Mouse (Mus musculus): ENCODE data around the gene Itfg2. TPM values are rescaled to one million over a fixed set of nuclear protein-coding genes. Genes with fewer than 3 reads are reported as not detected.

The Itfg2 gene
- polyA plus RNA-seq, 1 experiment from 2014 or later: 39.0 TPM

DNA sequence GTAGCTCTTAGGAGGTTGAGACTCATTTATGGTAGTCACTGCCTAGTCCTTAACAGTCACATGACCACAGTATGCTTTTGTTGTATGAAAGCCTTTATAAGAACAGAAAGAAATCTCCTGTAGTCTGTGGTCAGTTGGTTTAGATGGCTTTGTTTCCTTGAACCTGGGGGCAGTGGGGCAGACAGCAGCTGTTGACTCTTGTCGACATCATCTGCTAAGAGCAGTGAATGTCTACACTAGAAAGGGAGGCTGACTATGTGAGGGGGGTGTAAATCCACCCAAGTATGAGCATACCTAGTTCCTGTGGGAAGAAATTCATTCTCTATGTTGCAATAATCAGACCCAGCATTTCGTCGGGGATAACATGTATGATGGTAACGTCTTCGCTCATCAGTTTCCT lies 22.3 kb upstream of the Itfg2 start:
- Histone ChIP-seq H3K4me1 (replicated peaks) (peaks cover 7% of the 10 kb centered on the region), H3K27ac (no peak overlapping the region), H3K36me3 (no peaks in the 10 kb centered on the region), H3K9me3 (no peaks in the 10 kb centered on the region), H3K4me3 (no peak overlapping the region), H3K27me3 (ENCODE audit: insufficient read depth, poor library complexity, severe bottlenecking) (no peaks in the 10 kb centered on the region)
- 95% methylated on average over 5 of the region's 5 CpGs for WGBS
- DNase-seq (ENCODE audit: low spot score): no peak

DNA sequence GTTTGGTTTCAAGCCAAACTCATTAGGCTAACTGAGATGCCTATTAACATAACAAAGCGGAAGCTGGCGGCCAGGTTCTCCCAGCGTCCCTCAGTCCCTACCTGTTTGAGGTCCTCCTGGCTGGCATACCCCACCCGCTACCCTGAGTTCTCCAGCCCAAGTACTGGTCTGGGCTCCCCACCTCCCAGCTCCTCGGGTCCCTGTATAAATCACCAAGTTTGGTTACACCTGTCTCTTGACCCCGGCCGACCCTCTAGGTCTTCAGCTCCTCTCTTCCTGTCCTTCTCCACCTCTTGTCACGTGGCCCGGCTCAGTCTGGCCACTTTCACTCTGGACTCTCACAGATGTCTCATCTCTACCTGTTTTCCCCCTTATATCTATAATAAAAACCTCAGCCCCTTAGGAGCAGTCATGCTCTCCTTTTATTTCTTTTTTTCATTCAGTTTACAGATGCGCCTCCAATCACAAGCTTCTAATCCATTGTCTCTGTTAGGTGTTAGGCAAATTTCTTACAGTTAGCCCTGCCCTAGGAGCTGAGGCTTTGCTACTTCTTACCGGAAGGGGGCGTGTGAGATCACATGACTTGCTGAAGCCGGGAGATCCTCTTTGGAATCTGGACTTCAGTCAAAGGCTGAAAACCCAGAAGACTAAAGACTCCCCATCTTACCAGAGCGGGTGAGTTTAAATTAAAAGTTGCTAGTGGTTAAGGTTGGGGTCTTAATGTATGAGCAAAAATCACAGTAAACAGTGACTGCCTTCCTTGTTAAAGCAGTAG lies 21.2 kb upstream of the Itfg2 start:
- 12% methylated on average over 14 of the region's 14 CpGs for WGBS
- no peak overlapping the region for H3K27ac ChIP-seq
- H3K27me3 ChIP-seq (ENCODE audit: insufficient read depth, poor library complexity, severe bottlenecking): no peaks in the 10 kb centered on the region
- peak overlapping the region; percentile 27; the same call in 1 of the 2 replicates for H3K4me3 ChIP-seq
- DNase-seq (ENCODE audit: low spot score): peak; percentile 47
- no peaks in the 10 kb centered on the region for H3K9me3 ChIP-seq
- H3K4me1 ChIP-seq (replicated peaks): peaks cover 7% of the 10 kb centered on the region
- H3K36me3 ChIP-seq: no peaks in the 10 kb centered on the region

DNA sequence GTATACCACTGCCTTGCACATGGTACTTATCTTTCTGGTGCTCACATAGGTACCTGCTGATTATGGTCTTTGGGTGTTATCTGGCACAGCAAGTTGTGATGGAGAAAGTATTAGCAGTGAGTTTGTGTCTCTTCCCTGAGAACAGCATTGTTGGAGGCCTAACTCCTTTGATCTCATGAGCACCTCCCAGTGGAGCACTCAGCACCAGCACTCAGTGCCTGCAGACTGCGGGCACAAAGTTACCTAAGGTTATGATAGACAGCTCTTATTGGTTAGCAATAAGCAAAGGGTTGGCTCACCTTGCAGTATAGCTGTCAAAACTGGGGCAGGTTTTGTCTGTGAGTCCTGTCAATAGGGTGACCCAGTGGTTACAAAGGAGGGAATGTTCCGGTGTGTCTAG lies 15.5 kb upstream of the Itfg2 start:
- H3K4me1 ChIP-seq (replicated peaks): peaks cover 18% of the 10 kb centered on the region
- no peak overlapping the region for H3K4me3 ChIP-seq
- peaks cover 17% of the 10 kb centered on the region; the same call in 1 of the 2 replicates for H3K27me3 ChIP-seq (ENCODE audit: insufficient read depth, poor library complexity, severe bottlenecking)
- H3K27ac ChIP-seq: no peak overlapping the region
- 93% methylated on average over 2 of the region's 2 CpGs for WGBS
- no peak for DNase-seq (ENCODE audit: low spot score)
- no peaks in the 10 kb centered on the region for H3K9me3 ChIP-seq
- H3K36me3 ChIP-seq: peaks cover 15% of the 10 kb centered on the region

DNA sequence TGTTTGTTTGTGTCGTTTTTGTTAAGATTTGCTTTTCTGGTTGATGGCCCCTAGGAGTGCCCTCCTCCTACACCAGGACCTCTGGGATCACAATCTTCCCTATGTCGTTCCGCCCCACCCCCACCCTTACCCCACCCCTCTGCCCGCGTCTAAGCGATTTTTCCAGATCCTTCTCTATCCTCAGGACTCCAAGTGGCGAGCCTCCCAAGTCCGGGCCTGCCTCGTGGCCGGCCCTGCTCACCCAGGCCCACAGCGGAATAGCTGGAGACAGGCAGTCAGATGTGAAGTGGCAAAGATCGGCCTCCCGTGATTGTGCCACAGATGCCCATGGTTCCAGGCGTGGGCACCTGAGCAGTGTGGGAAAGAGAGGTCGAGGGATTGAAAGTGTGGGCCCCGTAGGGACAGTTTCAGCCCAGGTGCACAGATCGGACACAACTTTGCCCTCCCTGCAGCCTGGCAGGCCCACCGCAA lies 14.2 kb upstream of the Itfg2 start:
- 34% methylated on average over 18 of the region's 18 CpGs for WGBS
- Histone ChIP-seq H3K27me3 (ENCODE audit: insufficient read depth, poor library complexity, severe bottlenecking) (peaks cover 17% of the 10 kb centered on the region; the same call in 1 of the 2 replicates), H3K4me3 (peak overlapping the region; percentile 96), H3K9me3 (no peaks in the 10 kb centered on the region), H3K4me1 (replicated peaks) (peaks cover 18% of the 10 kb centered on the region), H3K27ac (peak overlapping the region; percentile 98), H3K36me3 (peaks cover 29% of the 10 kb centered on the region)
- no peak for DNase-seq (ENCODE audit: low spot score)

DNA sequence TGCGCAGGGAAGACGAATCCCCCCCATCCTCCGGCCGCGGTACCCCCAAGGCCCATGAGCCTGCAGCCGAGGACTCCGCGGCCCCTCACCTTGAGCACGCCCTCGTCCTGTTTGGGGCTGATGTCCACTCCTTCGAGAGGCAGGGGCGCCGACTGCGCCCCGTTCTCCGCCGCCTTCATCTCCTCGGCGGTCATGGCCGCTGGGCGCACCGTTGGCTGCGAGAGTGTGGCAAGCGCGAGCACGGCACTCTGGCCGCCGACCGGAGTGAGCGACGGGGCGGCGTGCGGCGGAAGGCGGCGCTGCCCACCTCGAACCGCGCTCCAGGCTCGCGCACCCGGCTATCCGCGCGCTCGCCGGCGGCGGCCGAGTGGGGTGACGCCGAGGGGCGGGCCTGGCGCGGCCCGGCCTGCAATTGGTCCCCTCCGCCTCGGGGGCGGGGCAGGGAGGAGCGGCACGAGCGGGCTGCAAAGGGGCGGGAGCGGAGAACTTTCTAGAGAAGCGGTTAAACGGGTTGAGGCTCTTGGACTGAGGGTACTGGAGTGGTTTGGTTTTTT lies 13.7 kb upstream of the Itfg2 start, which contains the start of gene Fkbp4:
TSS of gene Fkbp4 (minus strand) at position 361 of the 554 bp plus-strand sequence.
- H3K9me3 ChIP-seq: no peaks in the 10 kb centered on the region
- H3K4me3 ChIP-seq: peak within 1 kb of the TSS; percentile 96
- peaks cover 17% of the 10 kb centered on the region; the same call in 1 of the 2 replicates for H3K27me3 ChIP-seq (ENCODE audit: insufficient read depth, poor library complexity, severe bottlenecking)
- H3K4me1 ChIP-seq (replicated peaks): peaks cover 18% of the 10 kb centered on the region
- under 1% methylated on average over 67 of the region's 67 CpGs for WGBS
- peaks cover 34% of the 10 kb centered on the region for H3K36me3 ChIP-seq
- H3K27ac ChIP-seq: peak within 1 kb of the TSS; percentile 98
- DNase-seq (ENCODE audit: low spot score): peak; percentile 90

DNA sequence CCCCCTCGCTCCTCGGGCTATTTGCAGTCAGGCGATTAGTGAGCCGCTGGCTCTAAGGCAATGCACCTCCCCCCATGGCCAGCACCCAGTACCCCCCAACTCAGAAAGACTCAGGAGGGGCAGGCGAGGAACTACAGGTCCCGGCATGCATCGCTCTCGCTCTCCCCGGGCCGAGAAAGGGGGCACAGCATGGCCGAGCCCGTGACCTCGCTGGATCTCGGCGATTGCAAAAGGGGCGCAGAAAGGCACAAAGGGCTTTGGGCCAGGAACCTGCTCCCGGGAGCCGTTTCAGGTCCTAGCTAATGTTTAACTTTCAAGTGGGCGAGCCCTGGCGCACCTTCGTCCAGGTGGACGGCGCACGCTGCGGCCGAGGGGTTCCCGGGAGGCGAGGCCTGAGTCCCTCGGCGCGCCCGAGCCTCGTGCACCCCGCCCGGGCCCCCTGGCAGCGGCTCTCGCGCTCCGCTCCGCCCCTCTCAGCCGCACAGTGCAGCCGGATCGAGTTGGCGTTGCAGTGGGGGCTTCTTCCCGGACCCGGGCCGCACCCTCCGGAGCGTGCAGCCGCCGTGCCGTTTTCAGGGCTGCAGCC lies 13.1 kb upstream of the Itfg2 start:
- Histone ChIP-seq H3K36me3 (peaks cover 39% of the 10 kb centered on the region), H3K27ac (peak overlapping the region; percentile 98), H3K4me3 (peak overlapping the region; percentile 96), H3K4me1 (replicated peaks) (peaks cover 18% of the 10 kb centered on the region), H3K9me3 (no peaks in the 10 kb centered on the region), H3K27me3 (ENCODE audit: insufficient read depth, poor library complexity, severe bottlenecking) (peaks cover 17% of the 10 kb centered on the region; the same call in 1 of the 2 replicates)
- WGBS: under 1% methylated on average over 52 of the region's 52 CpGs
- DNase-seq (ENCODE audit: low spot score): peak; percentile 79

DNA sequence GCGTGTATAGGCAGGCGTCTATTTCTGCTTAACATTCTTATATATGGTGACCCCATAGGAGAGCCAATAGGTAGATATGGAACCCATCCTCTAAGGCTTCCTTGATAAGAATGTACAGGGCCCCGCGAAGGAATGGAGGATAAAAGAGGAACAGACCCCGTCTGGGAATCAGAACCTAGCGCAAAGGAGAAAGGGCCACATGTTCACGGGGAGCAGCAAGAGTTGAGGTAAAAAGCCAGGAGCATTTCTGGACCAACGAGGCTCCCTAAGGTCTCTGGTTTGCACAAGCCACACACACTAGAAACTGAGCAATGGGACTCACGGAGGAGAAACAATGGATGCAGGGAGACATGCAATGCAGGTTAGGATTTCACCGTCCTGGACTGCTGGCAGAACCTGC lies 12.6 kb upstream of the Itfg2 start:
- peaks cover 18% of the 10 kb centered on the region for H3K4me1 ChIP-seq (replicated peaks)
- WGBS: 7% methylated on average over 10 of the region's 10 CpGs
- peaks cover 17% of the 10 kb centered on the region; the same call in 1 of the 2 replicates for H3K27me3 ChIP-seq (ENCODE audit: insufficient read depth, poor library complexity, severe bottlenecking)
- no peaks in the 10 kb centered on the region for H3K9me3 ChIP-seq
- DNase-seq (ENCODE audit: low spot score): no peak
- H3K27ac ChIP-seq: peak overlapping the region; percentile 98
- peak overlapping the region; percentile 96 for H3K4me3 ChIP-seq
- peaks cover 45% of the 10 kb centered on the region for H3K36me3 ChIP-seq

DNA sequence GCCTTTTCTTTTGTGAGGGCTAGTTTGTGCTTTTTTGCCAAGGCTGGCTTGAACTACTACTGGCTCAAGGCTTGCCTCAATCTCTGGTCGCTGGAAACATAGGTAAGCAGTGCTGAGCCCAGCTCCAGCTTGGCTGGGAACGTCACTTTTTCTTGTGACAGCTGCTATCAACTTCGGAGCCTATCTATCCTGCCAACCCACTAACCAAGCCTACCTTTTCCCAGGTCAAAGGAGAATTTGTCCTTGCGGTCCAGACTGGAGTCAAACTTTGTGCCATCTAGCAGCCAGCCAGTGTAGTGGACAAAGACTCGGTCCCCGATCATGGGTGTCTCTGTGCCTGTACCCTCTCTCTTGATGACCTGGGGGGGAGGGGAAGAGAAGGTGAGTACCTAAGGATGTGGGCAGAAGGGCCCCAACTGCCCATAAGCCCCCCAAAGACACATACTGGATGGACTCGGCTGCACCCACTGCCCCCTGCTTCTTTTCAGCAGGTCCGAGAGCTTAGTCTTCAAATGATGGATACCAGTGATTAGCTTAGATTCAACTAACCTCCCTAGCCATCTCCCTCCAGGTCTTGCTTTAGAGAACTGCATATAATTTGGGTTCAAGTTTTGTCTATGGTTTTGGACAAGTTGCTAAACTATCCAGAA lies 11.8 kb upstream of the Itfg2 start:
- Histone ChIP-seq H3K36me3 (peaks cover 53% of the 10 kb centered on the region), H3K27ac (peak overlapping the region; percentile 98), H3K4me1 (replicated peaks) (peaks cover 18% of the 10 kb centered on the region), H3K9me3 (no peaks in the 10 kb centered on the region), H3K27me3 (ENCODE audit: insufficient read depth, poor library complexity, severe bottlenecking) (peaks cover 17% of the 10 kb centered on the region; the same call in 1 of the 2 replicates), H3K4me3 (peak overlapping the region; percentile 96)
- WGBS: 93% methylated on average over 8 of the region's 8 CpGs
- no peak for DNase-seq (ENCODE audit: low spot score)

DNA sequence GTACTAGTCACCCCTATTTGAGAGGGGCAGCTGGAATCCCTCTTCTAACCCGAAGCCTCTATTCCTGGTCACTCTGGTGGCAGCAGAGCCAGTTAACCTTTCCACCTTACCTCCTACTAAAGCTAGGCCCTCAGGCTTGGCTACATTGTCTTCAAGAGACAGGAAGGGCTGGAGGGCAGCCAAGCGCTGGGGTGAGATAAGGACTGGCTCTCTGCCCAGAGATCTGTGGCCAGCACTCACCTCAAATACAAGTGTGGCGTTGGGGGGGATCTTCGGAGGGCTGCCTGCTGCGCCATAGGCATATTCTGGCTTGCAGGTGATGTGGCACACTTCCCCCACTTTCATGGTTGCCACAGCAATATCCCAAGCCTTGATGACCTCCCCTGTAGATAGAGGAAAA lies 10.7 kb upstream of the Itfg2 start:
- Histone ChIP-seq H3K9me3 (no peaks in the 10 kb centered on the region), H3K36me3 (peaks cover 63% of the 10 kb centered on the region), H3K4me1 (replicated peaks) (peaks cover 18% of the 10 kb centered on the region), H3K27me3 (ENCODE audit: insufficient read depth, poor library complexity, severe bottlenecking) (peaks cover 15% of the 10 kb centered on the region; the same call in 1 of the 2 replicates), H3K4me3 (no peak overlapping the region), H3K27ac (no peak overlapping the region)
- no peak for DNase-seq (ENCODE audit: low spot score)
- WGBS: 91% methylated on average over 5 of the region's 5 CpGs

DNA sequence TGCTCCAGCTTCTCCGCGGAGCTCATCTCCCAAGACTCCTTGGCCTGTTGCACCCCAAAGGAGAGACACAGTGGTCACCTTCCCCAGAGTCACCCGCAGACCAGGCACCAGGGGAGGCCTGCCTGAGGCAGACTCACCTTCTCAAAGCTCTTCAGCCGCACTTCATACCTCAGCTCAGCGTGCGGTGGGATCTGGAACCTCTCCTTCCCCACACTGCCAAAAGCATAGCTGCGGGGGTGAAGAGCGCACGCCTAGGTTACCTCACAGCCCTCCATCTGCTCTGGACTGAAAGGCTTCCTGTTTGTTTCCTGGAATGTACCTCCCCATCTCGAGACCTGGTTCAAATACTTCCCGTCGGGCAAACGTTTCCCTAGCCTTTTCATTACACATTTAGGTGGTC lies 8.8 kb upstream of the Itfg2 start:
- DNase-seq (ENCODE audit: low spot score): no peak
- H3K27me3 ChIP-seq (ENCODE audit: insufficient read depth, poor library complexity, severe bottlenecking): no peaks in the 10 kb centered on the region
- no peaks in the 10 kb centered on the region for H3K9me3 ChIP-seq
- peaks cover 12% of the 10 kb centered on the region for H3K4me1 ChIP-seq (replicated peaks)
- H3K27ac ChIP-seq: no peak overlapping the region
- 96% methylated on average over 13 of the region's 13 CpGs for WGBS
- H3K4me3 ChIP-seq: no peak overlapping the region
- H3K36me3 ChIP-seq: peaks cover 82% of the 10 kb centered on the region

DNA sequence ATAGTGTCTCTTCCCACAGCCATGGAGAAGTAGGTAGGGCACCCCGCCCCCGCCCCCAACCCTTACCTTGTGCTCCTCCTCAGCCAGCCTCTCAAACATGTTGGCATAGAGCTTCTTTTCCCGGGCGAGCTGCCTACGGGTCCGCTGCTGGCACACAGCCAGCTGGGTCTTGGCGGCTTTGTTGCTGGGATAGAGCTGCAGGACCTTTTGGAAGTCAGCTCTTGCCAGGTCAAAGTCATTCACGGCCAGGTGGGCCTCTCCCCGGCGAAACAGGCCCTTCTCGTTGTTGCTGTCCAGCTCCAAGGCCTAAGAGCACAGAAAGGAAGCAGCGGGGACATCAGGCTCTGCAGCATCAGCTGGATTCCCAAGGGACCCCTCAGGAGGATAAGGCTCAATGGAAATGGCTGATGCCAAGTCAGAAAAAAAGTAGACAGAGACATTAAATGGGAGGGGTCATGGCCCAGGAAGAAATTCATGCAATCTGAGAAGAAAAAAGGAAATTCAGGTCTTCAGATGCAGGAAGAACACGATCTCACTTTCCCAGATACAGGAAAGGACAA lies 7.7 kb upstream of the Itfg2 start:
- no peaks in the 10 kb centered on the region for H3K27me3 ChIP-seq (ENCODE audit: insufficient read depth, poor library complexity, severe bottlenecking)
- 96% methylated on average over 13 of the region's 13 CpGs for WGBS
- H3K4me3 ChIP-seq: no peak overlapping the region
- H3K27ac ChIP-seq: no peak overlapping the region
- DNase-seq (ENCODE audit: low spot score): no peak
- no peaks in the 10 kb centered on the region for H3K9me3 ChIP-seq
- peaks cover 93% of the 10 kb centered on the region for H3K36me3 ChIP-seq
- H3K4me1 ChIP-seq (replicated peaks): peaks cover 12% of the 10 kb centered on the region

DNA sequence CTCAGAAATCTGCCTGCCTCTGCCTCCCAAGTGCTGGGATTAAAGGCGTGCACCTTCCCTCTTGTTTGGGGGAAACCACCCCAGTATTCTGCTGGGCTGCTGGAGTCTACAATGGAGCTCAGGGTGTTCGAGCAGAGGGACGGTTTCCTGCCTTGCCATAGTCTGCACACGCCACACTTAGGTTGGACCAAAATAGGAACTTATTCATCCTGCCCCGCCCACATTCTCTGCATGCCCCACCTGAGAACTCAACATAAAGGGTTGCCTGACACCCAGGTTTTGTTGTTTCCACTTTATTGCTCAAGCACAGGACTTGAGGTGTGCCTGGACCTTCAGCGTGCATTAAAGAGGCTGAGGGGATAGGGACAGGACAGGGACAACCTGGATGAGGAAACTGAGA lies 5.1 kb upstream of the Itfg2 start:
- H3K9me3 ChIP-seq: no peaks in the 10 kb centered on the region
- H3K27ac ChIP-seq: no peak overlapping the region
- H3K4me3 ChIP-seq: no peak overlapping the region
- peaks cover 4% of the 10 kb centered on the region; the same call in 1 of the 2 replicates for H3K4me1 ChIP-seq (replicated peaks)
- no peaks in the 10 kb centered on the region for H3K27me3 ChIP-seq (ENCODE audit: insufficient read depth, poor library complexity, severe bottlenecking)
- WGBS: 93% methylated on average over 6 of the region's 6 CpGs
- peaks cover 74% of the 10 kb centered on the region for H3K36me3 ChIP-seq
- no peak for DNase-seq (ENCODE audit: low spot score)
